Mouse (Mus musculus) olfactory bulb, adult 2 months (tissue): ENCODE measurements at regions not wholly inside any gene's neighbourhood (a gene's known extent, or its start where the extent isn't known, plus 50 kb on each side); places are given as distances from the start of the nearest gene placed in this dataset.

Experiments
- H3K27ac ChIP-seq: fragments of 200-500 bp; 2 replicates; pipeline ENCODE4 v1.5.1; 2012; ENCODE audit warnings: low read depth, low read length; ENCODE audit not compliant: insufficient read depth
- H3K4me1 ChIP-seq: fragments of 200-500 bp; 2 replicates; pipeline ENCODE4 v1.6.1; 2012; ENCODE audit warnings: low read length; ENCODE audit not compliant: control insufficient read depth, insufficient read depth
- H3K4me3 ChIP-seq: fragments of 200-500 bp; 2 replicates; pipeline ENCODE4 v1.5.1; 2012; ENCODE audit warnings: mild to moderate bottlenecking, low read depth, low read length, moderate library complexity; ENCODE audit not compliant: insufficient read depth
- CTCF ChIP-seq: fragments of 200-500 bp; IDR thresholded peaks from 2 replicates; pipeline ENCODE4 v1.5.1; 2012; ENCODE audit warnings: low read depth, mild to moderate bottlenecking, low read length, moderate library complexity; ENCODE audit not compliant: insufficient read depth
- POLR2A ChIP-seq: fragments of 200-500 bp; IDR thresholded peaks from 2 replicates; pipeline ENCODE4 v1.6.1; 2012; ENCODE audit warnings: mild to moderate bottlenecking, low read depth, low read length, moderate library complexity; ENCODE audit not compliant: insufficient read depth
- WGBS: fragments of 180-500 bp; shearing (Covaris S2); methylation state at CpG from one replicate; pipeline ENCODE4 v1.1.7; 2018; 5-methylcytosine and 5-hydroxymethylcytosine counted together

GRCm38 (mm10) chr1:13771014-13771463 lies 2322.1 kb downstream of the 4930444P10Rik start:
- 79% methylated on average over 10 of the region's 10 CpGs for WGBS
- no peaks in the 10 kb centered on the region for H3K4me1 ChIP-seq
- H3K4me3 ChIP-seq, result no peak overlapping the region
- no peak overlapping the region for H3K27ac ChIP-seq
- TF ChIP-seq CTCF, result no peak
- TF ChIP-seq POLR2A, result no peak

- H3K27ac ChIP-seq, result no peak overlapping the region; the same call in 1 of the 2 replicates
- TF ChIP-seq POLR2A, result no peak
- TF ChIP-seq CTCF, result no peak
- WGBS, result 32% methylated on average over 1 of the region's 1 CpGs
- H3K4me3 ChIP-seq, result no peak overlapping the region
- no peaks in the 10 kb centered on the region for H3K4me1 ChIP-seq
Measured at GRCm38 (mm10) chr1:13752479-13752878, 2338.6 kb downstream of the A830018L16Rik start.

GRCm38 (mm10) chr1:13751381-13751780 lies 2337.5 kb downstream of the A830018L16Rik start:
- no peak for TF ChIP-seq POLR2A
- no peak for TF ChIP-seq CTCF
- 98% methylated on average over 1 of the region's 1 CpGs for WGBS
- H3K4me3 ChIP-seq, result no peak overlapping the region
- H3K4me1 ChIP-seq, result no peaks in the 10 kb centered on the region
- no peak overlapping the region for H3K27ac ChIP-seq
